Mouse (Mus musculus) midbrain, postnatal 0 days (tissue): ENCODE results near the gene Hist2h2ab. TPM values are rescaled to one million over a fixed set of nuclear protein-coding genes. Genes with fewer than 3 reads are reported as not detected.
"Not testable (repeated sequence)": the region's sequence is repeated elsewhere in the genome, so short reads cannot be mapped to it uniquely, and the experiment has no call there.

Experiments used
- ATAC-seq: fragments of 200-750 bp; cut with Nextera tagmentation; 2 replicates; pipeline ENCODE4 v1.8.0; 2017; ENCODE audit warnings: moderate number of reproducible peaks, mild to moderate bottlenecking, moderate TSS enrichment, moderate library complexity; ENCODE audit not compliant: low FRiP score
- DNase-seq: peaks from one replicate; pipeline ENCODE4 v3.0.0-alpha.2; 2015; ENCODE audit warnings: low spot score
- H3K27ac ChIP-seq: fragments of 300-500 bp; sonication (generic); 2 replicates; pipeline ENCODE4 v1.5.1; 2014; ENCODE audit warnings: low read depth, mild to moderate bottlenecking, low read length, mixed read lengths
- H3K27me3 ChIP-seq: fragments of 300-500 bp; sonication (generic); 2 replicates; pipeline ENCODE4 v1.6.1; 2014; ENCODE audit warnings: low read length, control low read depth, mixed read lengths; ENCODE audit not compliant: insufficient read depth
- H3K36me3 ChIP-seq: fragments of 300-500 bp; sonication (generic); 2 replicates; pipeline ENCODE4 v1.6.1; 2014; ENCODE audit warnings: low read length, control low read depth, mixed read lengths; ENCODE audit not compliant: insufficient read depth
- H3K4me1 ChIP-seq: fragments of 300-500 bp; sonication (generic); 2 replicates; pipeline ENCODE4 v1.6.1; 2014; ENCODE audit warnings: mild to moderate bottlenecking, control low read depth, antibody characterized with exemption, low read length, mixed read lengths; ENCODE audit not compliant: insufficient read depth
- H3K4me2 ChIP-seq: fragments of 300-500 bp; sonication (generic); 2 replicates; pipeline ENCODE4 v1.6.1; 2014; ENCODE audit warnings: low read depth, mild to moderate bottlenecking, low read length, mixed read lengths; ENCODE audit not compliant: poor library complexity, severe bottlenecking
- H3K4me3 ChIP-seq: fragments of 300-500 bp; sonication (generic); 2 replicates; pipeline ENCODE4 v1.5.1; 2014; ENCODE audit warnings: low read depth, mild to moderate bottlenecking, low read length, moderate library complexity
- H3K9ac ChIP-seq: fragments of 300-500 bp; sonication (generic); replicated peaks from 2 replicates; pipeline ENCODE4 v1.6.1; 2014; ENCODE audit warnings: mild to moderate bottlenecking, low read length, moderate library complexity, mixed read lengths; ENCODE audit not compliant: poor library complexity, severe bottlenecking
- H3K9me3 ChIP-seq: fragments of 300-500 bp; sonication (generic); 2 replicates; pipeline ENCODE4 v1.6.1; 2016; ENCODE audit warnings: low read length, control low read depth
- CTCF ChIP-seq: IDR thresholded peaks from 2 replicates; pipeline ENCODE4 v1.5.1; 2016; ENCODE audit warnings: antibody characterized with exemption, mild to moderate bottlenecking
- WGBS: fragments of 180-500 bp; shearing (Covaris S2); extraction: QIAGEN DNeasy Blood & Tissue Kit; methylation state at CpG from one replicate; pipeline ENCODE4 v1.1.7; 2014; 5-methylcytosine and 5-hydroxymethylcytosine counted together
- polyA plus RNA-seq: library from polyadenylated mRNA; unstranded; fragments of >200 nt; fragmentation: Nextera tagmentation; extraction: Ambion mirVana; gene quantifications from 2 replicates; pipeline ENCODE4 v1.2.1, GENCODE M21; 2015
- total RNA-seq: library from RNA; depleted of rRNA; stranded (reverse); fragments of >200 nt; gene quantifications from 2 replicates; pipeline ENCODE4 v1.2.3, GENCODE M21; 2014

Gene Hist2h2ab
- total and polyA plus RNA-seq, 2 experiments from 2014 or later = 144 TPM; not detected in 1

GRCm38 (mm10) chr3:96240799-96241197, 21.1 kb downstream of the Hist2h2ab start:
- 75% methylated on average over 9 of the region's 9 CpGs for WGBS
- no peaks in the 10 kb centered on the region for H3K9me3 ChIP-seq
- H3K27ac ChIP-seq = peak overlapping the region; percentile 63
- peak overlapping the region; percentile 20; the same call in 1 of the 2 replicates for H3K4me3 ChIP-seq
- no peak for ATAC-seq
- no peaks in the 10 kb centered on the region for H3K27me3 ChIP-seq
- H3K4me2 ChIP-seq = peak overlapping the region; percentile 42
- H3K9ac ChIP-seq = 0 out of 2 replicates have a peak overlapping the region, but pooled peaks have one; percentile 29
- H3K4me1 ChIP-seq = 0 out of 2 replicates have a peak, but pooled peaks cover 7% of the 10 kb centered on the region
- no peak for DNase-seq
- no peak for TF ChIP-seq CTCF
- H3K36me3 ChIP-seq = no peaks in the 10 kb centered on the region

GRCm38 (mm10) chr3:96243921-96244572, 24.4 kb downstream of the Hist2h2ab start:
- H3K4me2 ChIP-seq = peak overlapping the region; percentile 52
- H3K4me1 ChIP-seq = 0 out of 2 replicates have a peak, but pooled peaks cover 7% of the 10 kb centered on the region
- TF ChIP-seq CTCF = no peak
- 86% methylated on average over 7 of the region's 7 CpGs for WGBS
- no peaks in the 10 kb centered on the region for H3K9me3 ChIP-seq
- H3K4me3 ChIP-seq = no peak overlapping the region
- H3K27me3 ChIP-seq = no peaks in the 10 kb centered on the region
- H3K9ac ChIP-seq = peak overlapping the region; percentile 77; the same call in 1 of the 2 replicates
- DNase-seq = no peak
- H3K27ac ChIP-seq = peak overlapping the region; percentile 95; the same call in 1 of the 2 replicates
- no peaks in the 10 kb centered on the region for H3K36me3 ChIP-seq
- no peak for ATAC-seq

GRCm38 (mm10) chr3:96245003-96245886, 25.6 kb downstream of the Hist2h2ab start, which contains the start of gene Hist2h2aa1:
Gene Hist2h2aa1 (plus strand): TSS chr3:96245497.
- H3K4me2 ChIP-seq = peak within 1 kb of the TSS; percentile 52
- DNase-seq (peak; percentile 62), ATAC-seq (peak; percentile 92)
- not testable (repeated sequence) for H3K4me1 ChIP-seq, H3K27me3 ChIP-seq, H3K36me3 ChIP-seq, H3K9me3 ChIP-seq
- under 1% methylated on average over 25 of the region's 88 CpGs for WGBS
- peak within 1 kb of the TSS; percentile 77 for H3K9ac ChIP-seq
- peak within 1 kb of the TSS; percentile 42 for H3K4me3 ChIP-seq
- H3K27ac ChIP-seq = peak within 1 kb of the TSS; percentile 95

- not testable (repeated sequence) for H3K9ac ChIP-seq, H3K27me3 ChIP-seq, H3K4me1 ChIP-seq, H3K9me3 ChIP-seq, H3K27ac ChIP-seq, DNase-seq, H3K4me2 ChIP-seq, H3K36me3 ChIP-seq
- H3K4me3 ChIP-seq = peak overlapping the region; percentile 23; the same call in 1 of the 2 replicates
- ATAC-seq = peak; percentile 6; the same call in 1 of the 2 replicates
- 0% methylated on average over 9 of the region's 21 CpGs for WGBS
These were observed 26.4 kb downstream of the Hist2h2ab start for GRCm38 (mm10) chr3:96246018-96246417.

- not testable (repeated sequence) for H3K9me3 ChIP-seq, H3K9ac ChIP-seq, H3K27me3 ChIP-seq, H3K36me3 ChIP-seq, H3K4me1 ChIP-seq, DNase-seq, H3K27ac ChIP-seq
- ATAC-seq = peak; percentile 90
- no CpG with 5 or more reads among the region's 47 CpGs for WGBS
- H3K4me3 ChIP-seq = peak within 1 kb of the TSS; percentile 25; the same call in 1 of the 2 replicates
- H3K4me2 ChIP-seq = peak within 1 kb of the TSS; percentile 38
These were observed 26.8 kb downstream of the Hist2h2ab start, which contains the start of gene Hist2h3c1 for GRCm38 (mm10) chr3:96246427-96246856. Gene Hist2h3c1 (plus strand): TSS chr3:96246685.
